Mouse (Mus musculus): Measurements from ENCODE around the gene Zfp592. TPM values are rescaled to one million over a fixed set of nuclear protein-coding genes. Genes with fewer than 3 reads are reported as not detected.

Zfp592 gene
- polyA plus RNA-seq, 1 experiment from 2014 or later, result 12.1 TPM

GRCm38 (mm10) chr7:81066714-81067113 is 73.2 kb downstream of the Zfp592 start:
- H3K4me2 ChIP-seq, result no peak overlapping the region
- no peaks in the 10 kb centered on the region for H3K4me1 ChIP-seq
- no peak overlapping the region for H3K4me3 ChIP-seq (replicated peaks)
- 74% methylated on average over 6 of the region's 6 CpGs for WGBS
- no peaks in the 10 kb centered on the region for H3K36me3 ChIP-seq (replicated peaks)
- no peak overlapping the region for H3K9ac ChIP-seq
- no peaks in the 10 kb centered on the region for H3K27me3 ChIP-seq
- no peak for ATAC-seq (ENCODE audit: low FRiP score)
- no peaks in the 10 kb centered on the region for H3K9me3 ChIP-seq
- H3K27ac ChIP-seq, result no peak overlapping the region

DNA sequence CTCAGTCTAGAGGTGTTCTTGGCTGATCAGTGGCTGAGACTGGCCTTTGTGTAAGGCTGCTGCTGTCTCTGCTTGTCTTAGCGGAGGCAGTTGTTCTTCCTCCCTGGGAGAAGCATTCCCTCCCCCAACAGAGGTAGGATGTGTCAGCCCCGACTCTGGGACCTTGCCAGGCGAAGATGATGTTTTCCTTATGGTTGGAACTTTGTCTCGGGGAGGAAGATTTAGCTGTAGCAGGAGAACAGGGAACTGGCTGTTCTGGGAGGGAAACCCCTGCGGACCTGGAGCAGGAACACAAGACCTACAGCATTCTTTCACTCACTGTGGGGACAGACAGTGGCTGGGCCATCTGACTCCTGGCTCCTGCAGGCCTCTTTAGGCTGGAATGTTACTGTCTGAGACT is 79.0 kb downstream of the Zfp592 start:
- H3K36me3 ChIP-seq (replicated peaks), result no peaks in the 10 kb centered on the region
- no peak overlapping the region for H3K9ac ChIP-seq
- H3K4me1 ChIP-seq, result no peaks in the 10 kb centered on the region
- H3K4me3 ChIP-seq (replicated peaks), result no peak overlapping the region
- H3K27me3 ChIP-seq, result no peaks in the 10 kb centered on the region
- no peak for ATAC-seq (ENCODE audit: low FRiP score)
- no peak overlapping the region for H3K4me2 ChIP-seq
- H3K9me3 ChIP-seq, result no peaks in the 10 kb centered on the region
- 48% methylated on average over 5 of the region's 5 CpGs for WGBS
- H3K27ac ChIP-seq, result no peak overlapping the region

GRCm38 (mm10) chr7:81073273-81073672 is 79.8 kb downstream of the Zfp592 start:
- 79% methylated on average over 5 of the region's 5 CpGs for WGBS
- Histone ChIP-seq H3K4me2 (no peak overlapping the region), H3K4me1 (no peaks in the 10 kb centered on the region), H3K27me3 (no peaks in the 10 kb centered on the region), H3K36me3 (replicated peaks) (no peaks in the 10 kb centered on the region), H3K27ac (no peak overlapping the region), H3K9me3 (no peaks in the 10 kb centered on the region), H3K9ac (no peak overlapping the region), H3K4me3 (replicated peaks) (no peak overlapping the region)
- no peak for ATAC-seq (ENCODE audit: low FRiP score)

- H3K36me3 ChIP-seq (replicated peaks), result no peaks in the 10 kb centered on the region
- no peak overlapping the region for H3K27ac ChIP-seq
- ATAC-seq (ENCODE audit: low FRiP score), result no peak
- no peak overlapping the region for H3K9ac ChIP-seq
- H3K4me1 ChIP-seq, result no peaks in the 10 kb centered on the region
- H3K4me2 ChIP-seq, result no peak overlapping the region
- H3K27me3 ChIP-seq, result no peaks in the 10 kb centered on the region
- H3K9me3 ChIP-seq, result no peaks in the 10 kb centered on the region
- 77% methylated on average over 9 of the region's 9 CpGs for WGBS
- H3K4me3 ChIP-seq (replicated peaks), result no peak overlapping the region
Measured at GRCm38 (mm10) chr7:81074546-81074945, 81.1 kb downstream of the Zfp592 start.

- ATAC-seq (ENCODE audit: low FRiP score), result no peak
- no peaks in the 10 kb centered on the region for H3K4me1 ChIP-seq
- no peak overlapping the region for H3K4me3 ChIP-seq (replicated peaks)
- no peak overlapping the region for H3K27ac ChIP-seq
- H3K27me3 ChIP-seq, result no peaks in the 10 kb centered on the region
- H3K36me3 ChIP-seq (replicated peaks), result no peaks in the 10 kb centered on the region
- 74% methylated on average over 7 of the region's 7 CpGs for WGBS
- H3K9ac ChIP-seq, result no peak overlapping the region
- no peak overlapping the region for H3K4me2 ChIP-seq
- no peaks in the 10 kb centered on the region for H3K9me3 ChIP-seq
Measured at GRCm38 (mm10) chr7:81075299-81075698, 81.8 kb downstream of the Zfp592 start.

DNA sequence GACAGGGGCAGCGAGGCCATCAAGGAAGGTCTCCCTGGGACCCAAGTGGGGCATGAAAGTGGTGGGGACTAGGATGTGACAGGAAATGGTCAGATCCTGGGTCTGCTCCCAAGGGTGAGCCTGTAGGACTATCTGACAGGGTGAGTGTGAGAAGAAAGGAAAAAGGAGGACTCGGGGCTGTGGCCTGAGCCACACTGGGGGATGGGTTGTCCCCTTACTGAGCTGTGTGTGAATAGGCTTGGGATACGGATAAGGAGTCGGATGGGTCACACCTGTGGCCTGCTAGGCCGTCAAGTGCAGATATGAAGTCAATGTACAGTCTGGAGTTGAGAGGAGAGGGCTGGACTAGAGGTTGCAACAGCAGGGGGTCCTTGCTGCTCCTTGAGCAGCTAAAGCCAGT is 82.3 kb downstream of the Zfp592 start:
- Histone ChIP-seq H3K27ac (no peak overlapping the region), H3K4me2 (no peak overlapping the region), H3K4me3 (replicated peaks) (no peak overlapping the region), H3K9ac (no peak overlapping the region), H3K27me3 (no peaks in the 10 kb centered on the region), H3K36me3 (replicated peaks) (no peaks in the 10 kb centered on the region), H3K9me3 (no peaks in the 10 kb centered on the region), H3K4me1 (no peaks in the 10 kb centered on the region)
- WGBS, result 84% methylated on average over 5 of the region's 5 CpGs
- ATAC-seq (ENCODE audit: low FRiP score), result no peak

DNA sequence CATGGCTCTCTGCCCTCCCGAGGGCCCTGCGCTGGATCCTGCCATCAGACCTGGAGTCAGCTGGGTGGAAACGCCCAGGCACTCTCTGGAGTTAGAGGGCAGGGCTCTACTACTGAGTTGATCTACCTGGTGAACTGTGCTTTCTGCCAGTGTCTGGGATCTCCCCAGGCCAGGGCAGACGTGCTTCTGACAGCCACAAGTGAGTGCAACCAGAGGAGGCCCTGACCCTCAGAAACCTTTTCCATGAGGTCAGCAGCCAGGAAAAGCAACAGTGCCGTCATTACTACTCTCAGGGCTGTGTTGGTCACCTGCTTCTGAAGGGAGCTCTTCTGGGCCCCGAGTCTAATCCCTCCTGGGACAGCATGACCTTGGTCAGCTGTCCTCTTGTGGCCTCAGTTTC is 83.5 kb downstream of the Zfp592 start:
- Histone ChIP-seq H3K27me3 (no peaks in the 10 kb centered on the region), H3K4me3 (replicated peaks) (no peak overlapping the region), H3K9me3 (no peaks in the 10 kb centered on the region), H3K27ac (no peak overlapping the region), H3K4me1 (no peaks in the 10 kb centered on the region), H3K9ac (no peak overlapping the region), H3K4me2 (no peak overlapping the region), H3K36me3 (replicated peaks) (no peaks in the 10 kb centered on the region)
- WGBS, result 76% methylated on average over 6 of the region's 6 CpGs
- no peak for ATAC-seq (ENCODE audit: low FRiP score)

GRCm38 (mm10) chr7:81078740-81079139 is 85.3 kb downstream of the Zfp592 start:
- 92% methylated on average over 6 of the region's 6 CpGs for WGBS
- ATAC-seq (ENCODE audit: low FRiP score), result no peak
- Histone ChIP-seq H3K9ac (no peak overlapping the region), H3K9me3 (no peaks in the 10 kb centered on the region), H3K4me3 (replicated peaks) (no peak overlapping the region), H3K4me1 (no peaks in the 10 kb centered on the region), H3K4me2 (no peak overlapping the region), H3K27ac (no peak overlapping the region), H3K36me3 (replicated peaks) (no peaks in the 10 kb centered on the region), H3K27me3 (no peaks in the 10 kb centered on the region)

GRCm38 (mm10) chr7:81093420-81093965 is 100.0 kb downstream of the Zfp592 start:
- Histone ChIP-seq H3K27ac (no peak overlapping the region), H3K36me3 (replicated peaks) (no peaks in the 10 kb centered on the region), H3K27me3 (no peaks in the 10 kb centered on the region), H3K9ac (no peak overlapping the region), H3K9me3 (no peaks in the 10 kb centered on the region), H3K4me2 (no peak overlapping the region), H3K4me3 (replicated peaks) (no peak overlapping the region), H3K4me1 (peaks cover 4% of the 10 kb centered on the region; the same call in 1 of the 2 replicates)
- 54% methylated on average over 18 of the region's 18 CpGs for WGBS
- no peak for ATAC-seq (ENCODE audit: low FRiP score)

DNA sequence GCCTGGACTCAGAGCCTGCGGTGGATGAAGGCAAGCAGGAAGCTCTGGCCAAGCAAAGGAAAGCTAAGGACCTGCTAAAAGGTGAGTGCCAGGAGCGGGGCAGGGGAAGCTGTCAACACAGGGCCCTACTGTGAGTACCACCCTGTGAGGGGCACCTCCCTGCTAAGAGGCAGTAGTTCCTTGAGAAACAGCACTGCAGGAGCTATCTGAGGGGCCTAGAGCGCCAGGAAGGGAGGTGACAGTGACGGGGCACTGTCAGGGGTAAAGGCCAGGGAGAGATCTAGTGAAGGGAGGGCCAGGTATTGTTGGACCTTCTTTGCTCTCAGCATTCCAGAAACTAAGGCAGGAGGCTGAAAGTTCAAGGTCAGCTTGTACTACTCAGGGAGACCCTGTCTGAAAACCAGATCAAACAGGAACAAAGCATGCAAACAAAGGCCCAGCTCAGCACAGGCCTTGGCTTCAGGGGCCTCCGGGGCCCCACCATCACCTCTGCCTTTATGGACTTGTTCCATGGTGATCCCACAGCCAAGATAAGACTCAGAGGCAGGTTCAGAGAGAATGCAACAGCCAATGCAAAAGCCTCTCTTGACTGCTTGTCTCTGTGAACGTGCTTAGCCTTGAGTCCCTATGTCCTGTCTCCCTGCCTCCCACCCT is 100.8 kb downstream of the Zfp592 start:
- no peak overlapping the region for H3K4me2 ChIP-seq
- no peak for ATAC-seq (ENCODE audit: low FRiP score)
- 71% methylated on average over 6 of the region's 6 CpGs for WGBS
- no peak overlapping the region for H3K4me3 ChIP-seq (replicated peaks)
- H3K4me1 ChIP-seq, result peaks cover 4% of the 10 kb centered on the region; the same call in 1 of the 2 replicates
- H3K27me3 ChIP-seq, result no peaks in the 10 kb centered on the region
- H3K9ac ChIP-seq, result no peak overlapping the region
- no peaks in the 10 kb centered on the region for H3K9me3 ChIP-seq
- H3K27ac ChIP-seq, result no peak overlapping the region
- no peaks in the 10 kb centered on the region for H3K36me3 ChIP-seq (replicated peaks)

Other genes with a start within 250 kb of the Zfp592 start
- gene Iqgap1, start 167.7 kb upstream of the Zfp592 start, polyA plus RNA-seq (2016; fragmentation: Nextera tagmentation; extraction: Ambion mirVana), result 30.8 and 31.6 TPM in 2 replicates
- 3.7 and 4.5 TPM in 2 replicates for gene Zscan2, start 132.8 kb upstream of the Zfp592 start, polyA plus RNA-seq (2016; fragmentation: Nextera tagmentation; extraction: Ambion mirVana)
- 40.6 and 46.5 TPM in 2 replicates for gene Wdr73, start 92.4 kb upstream of the Zfp592 start, polyA plus RNA-seq (2016; fragmentation: Nextera tagmentation; extraction: Ambion mirVana)
- gene Nmb, start 88.6 kb upstream of the Zfp592 start, polyA plus RNA-seq (2016; fragmentation: Nextera tagmentation; extraction: Ambion mirVana), result 7.8 and 8.6 TPM in 2 replicates
- gene Sec11a, start 45.9 kb upstream of the Zfp592 start, polyA plus RNA-seq (2016; fragmentation: Nextera tagmentation; extraction: Ambion mirVana), result 169 and 179 TPM in 2 replicates
- 0.08 TPM in 2 replicates for gene Alpk3, start 63.9 kb downstream of the Zfp592 start, polyA plus RNA-seq (2016; fragmentation: Nextera tagmentation; extraction: Ambion mirVana)
- not detected in 2 replicates for gene Slc28a1, start 121.1 kb downstream of the Zfp592 start, polyA plus RNA-seq (2016; fragmentation: Nextera tagmentation; extraction: Ambion mirVana)
- gene Pde8a, start 219.9 kb downstream of the Zfp592 start, polyA plus RNA-seq (2016; fragmentation: Nextera tagmentation; extraction: Ambion mirVana), result 2.3 and 2.8 TPM in 2 replicates

All from forebrain, embryonic 12.5 days (tissue).